Mouse (Mus musculus) left cerebral cortex, postnatal 10 days (tissue): ENCODE results near the gene Tgfb1i1. TPM values are rescaled to one million over a fixed set of nuclear protein-coding genes. Genes with fewer than 3 reads are reported as not detected.

Experiments
- DNase-seq, 2 experiments: peaks; one replicate each; pipeline ENCODE4 v3.0.0; 2021 to 2022; ENCODE audit warnings: low spot score in 2 of 2, mixed read lengths in 1 of 2; ENCODE audit errors: extremely low spot score in 1 of 2
- intact Hi-C: fragments of 180-260 bp; cut with DNase I; formaldehyde crosslinking; loops from one replicate; pipeline ENCODE4 v1.15.1; 2025
- total RNA-seq, 2 experiments: library from RNA; stranded (reverse); gene quantifications; 2 replicates each; pipeline ENCODE4 v1.2.3; 2021

The Tgfb1i1 gene
- 10 to 100 TPM; 33.0 to 35.9 TPM for total RNA-seq

- intact Hi-C loops = loop anchor here (2.0 to 5.0 kb wide), 3 partner anchors 51 to 446 kb away; partner anchors contain the start of gene BC017158
- peak; percentile 54 to 85 for DNase-seq
These were observed at the start of gene Tgfb1i1 for GRCm38 (mm10) chr7:128246496-128247391. Gene Tgfb1i1, plus strand, starts transcription at chr7:128246812.

DNA sequence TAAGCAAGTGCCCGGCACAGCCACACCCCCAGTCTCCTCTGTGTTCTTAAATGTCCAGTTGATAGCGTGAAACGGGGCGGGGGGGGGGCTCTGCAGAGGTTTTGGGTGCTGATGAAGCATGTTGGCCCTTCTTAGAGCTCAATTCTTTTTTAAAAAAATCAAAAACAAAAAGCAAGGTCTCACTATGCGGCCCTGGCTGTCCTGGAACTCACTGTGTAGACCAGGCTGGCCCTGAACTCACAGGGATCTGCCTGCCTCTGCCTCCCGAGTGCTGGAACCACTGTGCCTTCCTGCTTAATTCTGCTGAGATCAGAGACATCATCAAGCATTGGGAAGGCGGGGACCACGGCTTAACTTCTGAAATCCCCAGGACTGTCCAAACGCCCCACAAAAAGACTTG lies 45.0 kb upstream of the Tgfb1i1 start:
- intact Hi-C loops = no loop called here
- DNase-seq = no peak

DNA sequence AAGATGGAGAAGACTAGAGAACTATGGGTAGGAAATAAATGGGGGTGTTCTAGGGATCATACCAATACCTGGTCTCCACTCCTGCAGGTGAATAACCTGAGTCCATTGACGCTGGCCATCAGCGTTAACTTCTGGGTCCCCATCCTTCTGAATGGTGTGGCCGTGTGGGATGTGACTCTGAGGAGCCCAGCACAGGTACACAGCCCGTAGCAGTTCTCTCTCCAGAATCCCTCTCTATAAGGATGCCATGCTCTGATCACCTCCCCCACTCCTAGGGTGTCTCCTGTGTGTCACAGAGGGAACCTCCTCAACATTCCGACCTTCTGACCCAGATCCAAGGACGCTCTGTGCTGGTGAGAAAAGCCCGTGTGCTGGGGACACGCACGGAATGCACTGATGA lies 43.5 kb upstream of the Tgfb1i1 start:
- DNase-seq = no peak
- intact Hi-C loops = no loop called here

- intact Hi-C loops = no loop called here
These were observed 42.4 kb upstream of the Tgfb1i1 start for GRCm38 (mm10) chr7:128204179-128204578.

DNA sequence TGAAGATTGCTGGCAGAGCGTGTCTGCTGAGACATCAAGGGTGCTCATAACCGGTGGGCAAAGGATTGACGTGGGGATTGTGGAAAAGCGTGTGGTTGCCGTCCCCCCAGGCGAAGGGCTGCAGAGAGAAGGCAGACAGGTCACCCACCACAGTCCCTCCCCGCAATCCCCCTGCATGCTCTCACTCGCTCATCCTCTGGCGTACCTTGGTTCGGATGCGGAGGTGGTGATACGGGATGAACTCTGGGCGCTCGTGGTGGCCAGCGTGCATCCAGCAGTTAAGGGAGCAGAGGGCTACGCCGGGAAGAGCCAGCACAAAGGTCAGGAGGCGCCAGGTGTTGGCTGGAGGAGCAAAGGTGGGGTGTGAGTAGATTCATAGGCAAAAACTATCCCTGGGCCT lies 40.9 kb upstream of the Tgfb1i1 start:
- intact Hi-C loops = loop anchor here (5.0 kb wide), 1 partner anchor 223 kb away; no protein-coding TSS in a partner anchor

More at GRCm38 (mm10) chr7:128204179-128204578, 42.4 kb upstream of the Tgfb1i1 start:
- DNase-seq = no peak

GRCm38 (mm10) chr7:128206152-128206551 lies 40.5 kb upstream of the Tgfb1i1 start, which contains the start of gene Cox6a2:
Gene Cox6a2, minus strand, starts transcription at chr7:128206387.
- intact Hi-C loops = loop anchor here (5.0 kb wide), 1 partner anchor 224 kb away; no protein-coding TSS in a partner anchor
- no peak for DNase-seq

More for the DNA sequence above, 40.9 kb upstream of the Tgfb1i1 start:
- DNase-seq = no peak

DNA sequence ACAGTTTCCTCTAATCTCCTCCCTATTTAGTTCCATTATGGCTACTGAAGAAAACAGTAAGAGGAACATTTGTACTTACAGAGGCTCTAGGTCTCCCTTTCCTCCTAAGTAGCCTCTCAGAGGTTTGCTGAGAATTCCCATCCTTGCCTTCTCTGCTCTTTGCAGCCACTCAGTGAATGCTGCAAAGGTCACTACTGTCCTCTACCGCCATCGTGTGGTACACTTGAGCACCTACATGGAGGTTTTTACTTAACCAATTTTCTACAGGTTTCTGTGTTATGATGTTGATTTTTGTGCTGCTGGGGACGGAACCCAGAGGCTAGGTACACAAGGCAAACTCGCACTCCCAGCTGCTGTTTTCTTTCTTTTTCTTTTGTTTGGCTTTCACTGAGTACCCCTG lies 38.4 kb upstream of the Tgfb1i1 start:
- intact Hi-C loops = loop anchor here (2.0 to 5.0 kb wide), 2 partner anchors 103 to 226 kb away; no protein-coding TSS in a partner anchor
- DNase-seq = peak; percentile 60

DNA sequence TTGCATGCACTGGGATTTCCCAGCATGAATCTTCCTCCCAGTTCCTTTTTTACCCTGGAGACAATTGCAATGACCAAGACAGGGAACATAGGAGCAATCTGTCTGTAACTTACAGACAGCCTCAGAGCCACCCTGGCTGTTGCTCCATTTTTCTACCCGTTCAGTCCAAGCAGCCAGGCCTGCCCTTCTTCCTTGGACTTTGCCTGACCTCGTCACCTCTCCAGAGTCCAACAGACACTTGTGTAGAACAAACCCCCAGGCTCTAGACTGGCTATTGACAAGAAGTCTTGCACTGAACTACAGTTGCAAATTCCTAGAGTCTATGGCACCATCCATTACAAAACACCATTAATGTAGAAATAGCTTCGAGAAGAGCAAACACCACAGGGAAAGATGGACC lies 36.8 kb upstream of the Tgfb1i1 start:
- no peak for DNase-seq
- intact Hi-C loops = loop anchor here (2.0 to 5.0 kb wide), 2 partner anchors 105 to 228 kb away; no protein-coding TSS in a partner anchor

DNA sequence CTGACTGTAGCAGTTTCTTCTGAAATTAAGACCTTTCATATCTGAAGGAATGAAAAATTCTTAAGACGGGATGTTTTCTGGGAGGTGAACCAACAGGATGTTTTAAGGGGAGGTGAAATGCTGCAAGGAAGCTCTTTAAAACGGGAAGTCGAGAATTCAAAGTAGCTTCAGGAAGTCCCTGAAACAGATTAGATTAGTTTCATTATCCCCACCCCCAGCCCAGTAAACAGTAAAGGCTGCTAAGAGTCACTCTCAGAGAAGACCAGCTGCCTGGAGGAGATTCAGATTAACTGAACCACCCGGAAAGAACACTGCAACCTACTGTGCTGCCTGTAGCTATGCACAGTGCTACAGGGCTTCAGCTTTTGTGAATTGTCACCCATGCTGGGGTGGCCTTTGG lies 26.7 kb upstream of the Tgfb1i1 start:
- intact Hi-C loops = no loop called here

DNA sequence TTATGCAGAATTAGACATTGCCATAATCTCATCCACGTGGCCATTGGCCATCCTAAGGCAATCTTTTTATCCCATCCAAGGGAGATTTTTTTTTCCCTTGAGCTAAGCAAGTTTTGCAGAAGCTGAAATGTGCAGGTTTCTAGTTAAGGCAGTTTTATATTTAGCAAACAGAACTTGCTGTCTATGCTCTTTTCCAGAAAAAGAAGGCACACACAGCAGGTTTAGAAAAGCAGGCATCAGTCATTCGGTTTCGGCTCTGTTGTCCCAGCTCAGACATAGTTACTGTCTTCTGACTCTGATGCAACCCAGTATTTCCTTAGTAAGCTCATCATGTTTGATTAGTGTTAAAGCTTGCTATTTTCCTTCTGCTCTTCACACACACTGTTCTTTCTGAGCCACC lies 25.7 kb upstream of the Tgfb1i1 start:
- intact Hi-C loops = no loop called here
- peak in 1 of 2 experiments; percentile 44 for DNase-seq

More for the DNA sequence above, 26.7 kb upstream of the Tgfb1i1 start:
- DNase-seq = no peak

DNA sequence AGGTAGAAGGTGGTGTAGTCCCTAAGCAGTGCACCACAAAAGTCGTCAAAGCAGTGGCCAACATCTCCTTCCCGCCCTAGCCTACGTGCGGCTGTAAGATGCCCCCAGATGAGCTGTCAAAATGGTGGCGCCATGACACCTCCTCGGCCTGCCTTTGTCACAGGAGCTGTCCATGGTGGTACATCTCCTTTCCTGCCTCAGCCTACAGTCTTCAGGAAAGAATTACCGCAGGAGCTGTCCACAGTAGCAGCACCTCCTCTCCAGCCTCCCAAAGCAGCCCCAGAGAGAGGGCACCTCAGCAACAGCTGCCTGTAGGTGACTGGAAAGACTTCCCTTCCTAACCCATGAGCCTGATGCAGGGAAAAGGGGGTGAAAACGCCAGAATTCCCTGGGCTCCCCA lies 14.9 kb upstream of the Tgfb1i1 start:
- DNase-seq = no peak
- intact Hi-C loops = no loop called here

DNA sequence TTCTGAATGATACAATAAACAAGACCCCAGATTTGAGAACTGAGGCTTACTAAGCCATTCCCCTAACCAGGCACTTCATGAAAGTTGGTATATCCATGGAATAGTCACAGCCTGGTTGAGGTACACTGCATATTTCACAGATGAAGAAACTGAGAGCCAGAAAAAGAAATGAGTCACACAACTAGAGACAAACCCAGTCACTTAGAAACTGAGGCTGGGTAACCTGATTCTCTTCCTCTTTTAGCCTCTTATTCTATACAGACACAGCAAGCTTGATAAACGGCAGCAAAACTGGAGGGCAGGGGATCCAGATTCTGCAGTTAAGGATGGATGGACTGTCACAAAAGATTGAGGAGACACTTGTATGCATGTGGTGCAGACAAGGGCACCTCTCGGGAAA lies 11.8 kb upstream of the Tgfb1i1 start:
- DNase-seq = no peak
- intact Hi-C loops = no loop called here

DNA sequence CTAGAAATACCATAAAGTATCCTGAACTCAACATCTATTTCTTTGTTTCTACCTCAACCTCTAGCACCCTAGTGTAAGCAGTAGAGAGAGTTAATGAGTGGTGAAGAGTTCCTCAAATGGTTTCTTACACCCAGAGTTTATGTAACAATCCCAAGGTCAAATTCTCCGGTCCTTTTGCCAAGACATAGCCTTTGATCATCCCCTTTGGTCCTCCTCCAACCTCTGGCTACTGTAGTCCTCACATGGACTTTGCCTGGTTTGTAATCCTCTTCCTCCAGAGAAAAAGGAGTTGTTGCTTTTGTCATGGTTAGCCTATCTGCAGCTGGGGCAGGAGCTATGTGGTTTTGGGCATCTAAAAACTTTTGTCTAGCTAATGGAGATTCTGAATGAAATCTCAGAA lies 11.1 kb upstream of the Tgfb1i1 start:
- intact Hi-C loops = no loop called here
- no peak for DNase-seq

- intact Hi-C loops = no loop called here
- no peak for DNase-seq
These were observed 10.2 kb upstream of the Tgfb1i1 start for GRCm38 (mm10) chr7:128236426-128236825.

DNA sequence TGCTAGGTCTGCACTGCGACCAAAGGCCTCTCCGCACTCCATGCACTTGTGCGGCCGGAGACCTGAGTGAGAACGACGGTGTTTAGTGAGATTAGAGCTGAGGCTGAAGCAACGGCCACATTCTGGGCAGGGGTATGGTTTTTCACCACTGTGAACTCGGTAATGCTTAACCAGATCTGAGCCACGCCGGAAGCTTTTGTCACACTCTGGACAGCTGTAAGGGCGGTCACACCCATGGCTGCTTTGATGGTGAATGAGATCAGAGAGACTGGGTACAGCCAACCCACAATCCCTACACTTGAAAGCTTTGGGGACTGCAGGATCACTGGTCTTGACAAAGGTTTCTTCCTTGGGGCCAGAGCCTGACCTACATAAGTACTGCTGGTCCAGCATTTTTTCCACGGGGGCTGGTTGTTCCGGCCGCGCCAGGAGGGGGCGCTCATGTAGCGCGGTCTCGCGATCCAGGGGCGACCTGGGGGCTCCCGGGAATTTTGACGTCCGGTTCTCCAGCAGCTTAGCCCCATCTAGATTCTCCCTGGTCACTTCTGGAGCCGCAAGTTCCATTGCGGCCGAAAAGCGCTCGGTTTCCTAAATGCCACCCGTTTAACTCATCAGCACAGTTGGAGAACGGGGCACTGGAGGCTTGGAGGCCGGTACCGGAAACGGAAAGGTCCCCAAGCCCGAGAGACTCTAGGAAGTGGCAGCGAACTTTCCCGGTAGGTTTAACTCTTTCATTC lies 9.6 kb upstream of the Tgfb1i1 start, which contains the start of gene Armc5:
Gene Armc5, plus strand, starts transcription at position 487 of the 737 bp plus-strand sequence.
- intact Hi-C loops = no loop called here
- peak; percentile 75 to 90 for DNase-seq

DNA sequence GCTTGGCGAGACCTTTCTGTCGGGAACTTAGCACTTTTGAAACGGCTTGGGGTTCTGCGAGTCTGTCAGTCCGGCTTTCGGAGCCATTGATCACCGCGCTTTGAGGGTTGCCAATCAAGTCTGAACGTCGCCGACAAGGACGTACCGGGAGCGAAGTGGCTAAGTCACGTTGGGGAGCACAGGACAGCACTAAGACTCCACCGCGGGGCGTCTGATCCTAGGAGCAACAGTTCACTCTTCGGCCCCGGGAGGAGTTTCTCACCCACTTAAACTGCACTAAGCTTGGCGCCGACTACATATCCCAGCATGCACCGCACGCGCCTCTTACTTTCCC lies 9.1 kb upstream of the Tgfb1i1 start:
- intact Hi-C loops = no loop called here
- DNase-seq = no peak

DNA sequence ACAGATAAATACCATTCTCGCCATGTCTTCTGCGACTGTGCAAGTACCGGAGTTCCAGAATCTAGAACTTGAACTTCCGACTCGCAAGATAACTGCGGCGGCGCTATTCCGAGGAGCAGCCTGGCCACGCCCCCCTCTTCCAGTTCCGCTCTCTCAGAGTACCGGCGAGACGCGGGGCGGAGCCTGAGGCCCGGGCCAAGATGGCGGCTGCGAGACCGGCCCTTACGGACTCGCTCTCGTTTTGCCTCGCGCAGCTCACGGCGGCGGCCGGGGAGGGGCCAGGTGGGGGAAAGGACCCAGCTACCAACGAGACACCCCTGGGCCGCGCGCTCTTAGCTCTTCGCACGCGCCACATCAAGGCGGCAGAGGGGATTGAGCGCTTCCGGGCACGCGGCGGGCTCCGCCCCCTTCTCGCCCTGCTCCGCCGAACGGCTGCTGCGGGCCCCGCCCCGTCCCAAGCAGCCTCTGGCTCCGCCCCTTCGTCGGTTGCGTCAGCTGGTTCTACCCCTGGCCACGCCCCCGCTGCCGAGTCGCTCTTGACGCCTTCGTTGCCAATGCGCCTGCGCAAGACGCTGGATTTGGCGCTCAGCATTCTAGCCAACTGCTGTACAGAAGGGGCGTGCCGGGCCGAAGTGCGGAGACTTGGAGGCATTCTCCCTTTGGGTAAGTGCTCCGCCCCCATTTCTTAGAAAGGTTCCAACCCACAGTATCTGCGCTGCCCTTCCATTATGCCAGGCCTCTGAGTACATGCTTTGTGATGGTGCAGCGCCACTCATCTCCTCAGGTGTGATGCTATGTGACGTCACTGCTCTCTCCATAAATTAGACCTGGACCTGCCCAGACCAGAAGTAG lies 8.5 kb upstream of the Tgfb1i1 start, which contains the start of gene 9130023H24Rik:
Gene 9130023H24Rik, minus strand, starts transcription at position 105 of the 852 bp plus-strand sequence.
- intact Hi-C loops = no loop called here
- DNase-seq = peak; percentile 98 to 100

GRCm38 (mm10) chr7:128238991-128239390 lies 7.6 kb upstream of the Tgfb1i1 start:
- peak in 1 of 2 experiments; percentile 53 for DNase-seq
- intact Hi-C loops = no loop called here
